Mouse (Mus musculus) kidney, adult 2 months (tissue): ENCODE measurements around the gene Rnaseh2b.

ENCODE experiments used
- CTCF ChIP-seq: fragments of 200-500 bp; conservative IDR thresholded peaks from 2 replicates; pipeline ENCODE4 v1.5.1; 2011; ENCODE audit warnings: low read depth, mild to moderate bottlenecking, control low read depth, low read length, moderate library complexity, mixed read lengths; ENCODE audit not compliant: insufficient read depth, insufficient read length
- POLR2A ChIP-seq: fragments of 200-500 bp; IDR thresholded peaks from one replicate; pipeline ENCODE4 v1.6.1; 2011; ENCODE audit warnings: low read depth, low read length, control low read depth

DNA sequence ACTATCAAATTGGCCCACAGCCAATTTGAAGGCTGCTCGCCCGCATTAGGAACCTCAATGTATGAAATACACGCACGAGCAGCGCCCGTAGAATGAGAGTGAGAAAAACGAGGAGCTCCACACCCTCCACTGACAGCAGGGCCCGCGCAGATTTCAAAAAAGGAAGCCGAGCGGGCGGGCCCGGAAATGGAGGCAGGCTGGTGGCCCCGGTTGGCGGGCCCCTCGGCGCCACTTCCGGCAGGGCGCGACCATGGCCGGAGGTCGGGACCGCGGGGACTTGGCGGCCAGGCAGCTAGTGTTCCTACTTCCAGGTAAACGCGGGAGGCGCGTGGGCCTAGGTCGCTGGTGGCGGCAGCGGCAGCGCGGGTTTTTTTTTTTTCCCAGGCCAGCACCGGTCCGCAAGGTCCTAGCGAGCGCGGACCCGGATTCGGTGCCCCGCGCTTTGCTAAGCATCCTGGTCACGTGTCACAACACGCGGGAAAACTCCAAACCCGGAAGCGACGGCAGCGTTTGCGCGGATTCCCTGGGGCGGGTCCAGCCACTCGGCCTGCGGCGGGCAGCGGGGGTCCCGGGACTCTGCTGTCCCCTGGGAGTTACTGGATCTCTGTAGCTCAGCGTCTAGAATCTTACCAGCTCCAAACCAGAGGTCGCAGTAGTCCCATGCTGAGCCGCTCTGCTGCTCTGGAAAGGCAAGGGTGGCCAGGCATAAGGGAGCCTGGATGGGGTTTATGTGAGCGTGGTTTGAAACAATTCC lies 39.7 kb downstream of the Rnaseh2b start:
- no peak for TF ChIP-seq CTCF
- peak; percentile 4 for TF ChIP-seq POLR2A
